ENCODE assay signal across 8 mouse cellular contexts in the genomic region with DNA sequence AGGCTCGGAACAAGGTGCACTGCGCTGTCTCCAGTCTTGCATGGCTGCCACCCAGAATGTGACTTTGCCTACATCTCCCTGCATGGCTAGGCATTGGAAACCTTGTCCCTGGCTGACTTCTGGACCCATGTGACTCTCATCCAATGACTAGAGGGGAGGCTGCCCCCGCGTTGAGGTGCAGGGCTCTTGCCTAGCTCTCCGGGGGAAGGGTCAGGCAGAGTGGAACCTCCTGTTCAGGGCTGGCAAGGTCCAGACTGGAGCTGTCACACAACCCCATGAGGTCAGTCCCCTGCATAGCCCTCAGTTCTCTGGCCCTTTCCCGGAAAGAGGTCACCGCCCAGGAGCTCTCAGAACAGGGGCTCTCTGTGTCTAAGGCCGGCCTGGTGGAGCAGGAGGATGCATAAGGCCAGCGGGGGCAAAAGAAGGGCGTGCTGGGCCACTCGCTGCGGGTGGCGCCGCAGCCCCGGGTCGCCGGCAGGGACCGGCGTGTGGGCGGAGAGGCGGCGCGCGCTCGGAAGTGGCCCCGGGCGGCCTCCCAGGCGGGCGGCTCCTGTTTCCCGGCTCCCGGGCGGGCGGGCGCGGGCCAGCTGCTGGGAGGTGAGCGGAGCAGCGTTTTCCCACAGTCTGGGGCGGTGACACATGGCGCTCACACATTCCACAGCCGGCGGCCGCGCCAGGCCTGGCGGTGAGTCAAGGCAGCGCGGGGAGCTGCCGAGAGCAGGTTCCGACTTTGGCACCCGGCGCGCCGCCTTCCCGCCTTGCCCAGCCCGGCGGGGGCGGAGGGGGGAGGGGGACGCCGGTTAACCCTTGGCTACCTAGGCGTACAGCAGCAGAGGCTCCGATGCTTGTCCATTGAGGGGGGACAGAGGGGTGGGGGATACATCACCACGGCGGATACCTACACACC. TPM values are rescaled to one million over a fixed set of nuclear protein-coding genes. Genes with fewer than 3 reads are reported as not detected.
DNase-seq lines count a peak whose midpoint lies in the region; ATAC-seq and TF ChIP-seq lines count a peak whose summit lies in the region.

No protein-coding gene starts in this region.

- H3K27ac ChIP-seq in cortical plate, adult 2 months (ENCODE audit: insufficient read depth, low read length), result peak overlapping the region; percentile 7
- peak overlapping the region; percentile 92 for H3K27ac ChIP-seq in intestine, embryonic 14.5 days (ENCODE audit: low read depth)
- peak overlapping the region; percentile 91 for H3K27ac ChIP-seq in midbrain, embryonic 10.5 days (replicated peaks)
- H3K27ac ChIP-seq in small intestine, adult 2 months (ENCODE audit: insufficient read depth, low read depth, low read length), result peak overlapping the region; percentile 91

- 0 out of 2 replicates have a peak, but pooled peaks have one; percentile 30 for TF ChIP-seq POLR2A in cortical plate, adult 2 months (IDR thresholded peaks at IDR 0.05; ENCODE audit: extremely low read depth, insufficient read depth, low read length)
- no peak; the same call in 1 of the 2 replicates for TF ChIP-seq POLR2A in small intestine, adult 2 months (IDR thresholded peaks at IDR 0.05; ENCODE audit: low read depth, low read length)

- peak; percentile 92 for ATAC-seq in intestine, embryonic 14.5 days (replicated peaks; ENCODE audit: low FRiP score, low TSS enrichment, low read depth)
- no peak for ATAC-seq in inflammation-experienced regulatory T-cells, adult 6 months

- H3K4me1 ChIP-seq in cortical plate, adult 2 months (ENCODE audit: control insufficient read depth, insufficient read depth, low read length), result peaks cover 3% of the 10 kb centered on the region; the same call in 1 of the 2 replicates
- peaks cover 25% of the 10 kb centered on the region for H3K4me1 ChIP-seq in intestine, embryonic 14.5 days (replicated peaks; ENCODE audit: control insufficient read depth, insufficient read depth, low read length)
- peaks cover 44% of the 10 kb centered on the region for H3K4me1 ChIP-seq in midbrain, embryonic 10.5 days
- peaks cover 16% of the 10 kb centered on the region for H3K4me1 ChIP-seq in small intestine, adult 2 months (ENCODE audit: control insufficient read depth, insufficient read depth, insufficient read length, low read length)

- H3K4me2 ChIP-seq in intestine, embryonic 14.5 days (ENCODE audit: low read length), result peak overlapping the region; percentile 82

- H3K36me3 ChIP-seq in intestine, embryonic 14.5 days (ENCODE audit: control insufficient read depth, insufficient read depth, low read length), result no peaks in the 10 kb centered on the region
- H3K36me3 ChIP-seq in midbrain, embryonic 10.5 days, result no peaks in the 10 kb centered on the region
- H3K36me3 ChIP-seq in small intestine, adult 2 months (ENCODE audit: control insufficient read depth, insufficient read depth, low read length), result no peaks in the 10 kb centered on the region

- intact Hi-C loops in gastrocnemius, postnatal 14 days (cut with DNase I; ENCODE audit: low total_unique reads), result no loop called here
- intact Hi-C loops in left cerebral cortex, postnatal 25 days (cut with DNase I), result loop anchor here (1.0 to 5.0 kb wide), 7 partner anchors 52 to 276 kb away; no protein-coding TSS in a partner anchor

- 1% methylated on average over 46 of the region's 62 CpGs for WGBS in intestine, embryonic 14.5 days
- WGBS in midbrain, embryonic 10.5 days, result 1% methylated on average over 53 of the region's 62 CpGs
- under 1% methylated on average over 61 of the region's 62 CpGs for WGBS in small intestine, adult 2 months

- peak overlapping the region; percentile 22 for H3K4me3 ChIP-seq in cortical plate, adult 2 months (ENCODE audit: insufficient read depth, low read length)
- H3K4me3 ChIP-seq in intestine, embryonic 14.5 days (ENCODE audit: low read depth, low read length), result peak overlapping the region; percentile 46
- peak overlapping the region; percentile 64 for H3K4me3 ChIP-seq in midbrain, embryonic 10.5 days
- peak overlapping the region; percentile 66 for H3K4me3 ChIP-seq in small intestine, adult 2 months (ENCODE audit: low read depth, low read length)

- TF ChIP-seq CTCF in cortical plate, adult 2 months (IDR thresholded peaks at IDR 0.05; ENCODE audit: extremely low read depth, insufficient read depth, low read length), result no peak
- peak; percentile 42; the same call in 1 of the 2 replicates for TF ChIP-seq CTCF in small intestine, adult 2 months (IDR thresholded peaks at IDR 0.05; ENCODE audit: extremely low read depth, insufficient read length, insufficient replicate concordance, low read depth, low read length)

- no peaks in the 10 kb centered on the region for H3K9me3 ChIP-seq in intestine, embryonic 14.5 days (ENCODE audit: control insufficient read depth, low read length)
- H3K9me3 ChIP-seq in midbrain, embryonic 10.5 days (replicated peaks), result no peaks in the 10 kb centered on the region

- H3K9ac ChIP-seq in intestine, embryonic 14.5 days (ENCODE audit: low read length), result peak overlapping the region; percentile 55

- peak; percentile 61 for DNase-seq in WW6 (ENCODE audit: low read depth, low spot score)
- peak; percentile 95 for DNase-seq in gastrocnemius, postnatal 14 days
- peak; percentile 90 for DNase-seq in intestine, embryonic 14.5 days (ENCODE audit: low spot score)
- DNase-seq in left cerebral cortex, postnatal 25 days (ENCODE audit: low spot score in 2 of 2), result peak; percentile 80 to 92
- peak; percentile 87 for DNase-seq in midbrain, embryonic 10.5 days (ENCODE audit: low spot score)

- 0 out of 2 replicates have a peak, but pooled peaks cover 3% of the 10 kb centered on the region for H3K27me3 ChIP-seq in intestine, embryonic 14.5 days (replicated peaks; ENCODE audit: control insufficient read depth, insufficient read depth, low read length)
- H3K27me3 ChIP-seq in midbrain, embryonic 10.5 days (ENCODE audit: low read depth, poor library complexity, severe bottlenecking), result peaks cover 79% of the 10 kb centered on the region
- no peaks in the 10 kb centered on the region for H3K27me3 ChIP-seq in small intestine, adult 2 months (ENCODE audit: control insufficient read depth, insufficient read depth, low read length)

RNA-seq across cellular contexts. Expression of a gene that starts 55.5 kb away (rescaled TPM):
- polyA plus RNA-seq in cortical plate, adult 2 months (2012; rRNA removed), result 26.8 and 28.1 TPM in 2 replicates
- 10 to 100 TPM; 19.0 to 19.4 TPM for total RNA-seq in gastrocnemius, postnatal 14 days (2021)
- 61.0 and 67.2 TPM in 2 replicates for polyA plus RNA-seq in intestine, embryonic 14.5 days (2014; fragmentation: Nextera tagmentation; extraction: Ambion mirVana)
- total RNA-seq in left cerebral cortex, postnatal 25 days (2021), result 10 to 100 TPM; 13.8 to 16.1 TPM
- 32.2 and 42.5 TPM in 2 replicates for polyA plus RNA-seq in midbrain, embryonic 10.5 days (2016; fragmentation: Nextera tagmentation; extraction: Ambion mirVana)
- polyA plus RNA-seq in small intestine, adult 2 months (2012; rRNA removed), result 135 and 295 TPM in 2 replicates
- under 1 TPM in 1 of 3 experiments, not detected in 2; 0.40 TPM for polyA plus RNA-seq in inflammation-experienced regulatory T-cells, adult 6 months (2017; shearing (Covaris generic))

Comparison
In these comparisons a context has a peak if more than half of its experiments do, and no peak if none do; other contexts are left out.
1. H3K27ac ChIP-seq: peak in every context shown above with its lines; median percentile 92 in intestine, embryonic 14.5 days; 91 in midbrain, embryonic 10.5 days; 91 in small intestine, adult 2 months; 7 in cortical plate, adult 2 months.
2. RNA of a gene that starts 55.5 kb away (polyA plus RNA-seq): 135 to 295 TPM in small intestine, adult 2 months, 61.0 to 67.2 TPM in intestine, embryonic 14.5 days, 32.2 to 42.5 TPM in midbrain, embryonic 10.5 days and 26.8 to 28.1 TPM in cortical plate, adult 2 months; 0.40 TPM in inflammation-experienced regulatory T-cells, adult 6 months; every median in the first group is over 10 times any median in the second.
3. Peak in every context shown above with its lines, with median percentiles within 50 percentile points of each other: DNase-seq and H3K4me3 ChIP-seq.